Comparison of ENCODE assay signal across 1 mouse cellular context in genomic region chr3:97681321-97682158, GRCm38 (mm10).
TF ChIP-seq lines count a peak whose summit lies in the region.

No protein-coding gene starts in this region.

TF ChIP-seq in MEL, 35 proteins besides CTCF, POLR2A, EP300 and RAD21 (continued from another document):
- peak; percentile 83 for TF ChIP-seq MYC (IDR thresholded peaks at IDR 0.05; ENCODE audit: low read depth, low read length)
- TF ChIP-seq GATA1 (IDR thresholded peaks at IDR 0.05; ENCODE audit: low read depth, low read length), result peak; percentile 42; the same call in 1 of the 2 replicates
- no peak for TF ChIP-seq USF1 (IDR thresholded peaks at IDR 0.05; ENCODE audit: low read depth, low read length)
- peak; percentile 96 for TF ChIP-seq MAFK (IDR thresholded peaks at IDR 0.05; ENCODE audit: borderline replicate concordance, low read depth, low read length)
- no peak for TF ChIP-seq POLR2AphosphoS5 (IDR thresholded peaks at IDR 0.05; ENCODE audit: borderline replicate concordance, low read depth, low read length)
- TF ChIP-seq ZMIZ1 (IDR thresholded peaks at IDR 0.05; ENCODE audit: low read depth, low read length), result peak; percentile 38; the same call in 1 of the 2 replicates
- TF ChIP-seq TBP (IDR thresholded peaks at IDR 0.05; ENCODE audit: low read depth, low read length), result peak; percentile 100
- peak; percentile 84; the same call in 1 of the 2 replicates for TF ChIP-seq UBTF (IDR thresholded peaks at IDR 0.05; ENCODE audit: borderline replicate concordance, insufficient read depth, low read depth, low read length)
- peak; percentile 58; the same call in 1 of the 2 replicates for TF ChIP-seq HCFC1 (IDR thresholded peaks at IDR 0.05; ENCODE audit: low read depth, low read length)
- peak; percentile 92 for TF ChIP-seq ZC3H11A (IDR thresholded peaks at IDR 0.05; ENCODE audit: low read depth, low read length)
- 0 out of 2 replicates have a peak, but pooled peaks have one; percentile 57 for TF ChIP-seq BHLHE40 (IDR thresholded peaks at IDR 0.05; ENCODE audit: borderline replicate concordance, low read depth, low read length)
- TF ChIP-seq USF2 (IDR thresholded peaks at IDR 0.05; ENCODE audit: borderline replicate concordance in 1 of 2, insufficient read depth in 1 of 2, low read depth in 1 of 2, low read length in 2 of 2), result no peak
